Mouse (Mus musculus): ENCODE data around the gene Hcn3. TPM values are rescaled to one million over a fixed set of nuclear protein-coding genes. Genes with fewer than 3 reads are reported as not detected.

Gene Hcn3
- polyA plus RNA-seq, 1 experiment: 15.9 TPM

- Histone ChIP-seq H3K36me3 (ENCODE audit: control insufficient read depth, insufficient read depth, low read length) (no peaks in the 10 kb centered on the region), H3K27ac (ENCODE audit: control insufficient read depth, insufficient read depth, low read length) (no peak overlapping the region), H3K27me3 (ENCODE audit: control insufficient read depth, insufficient read depth, low read length) (no peaks in the 10 kb centered on the region), H3K4me3 (ENCODE audit: control insufficient read depth, insufficient read depth, low read length) (no peak overlapping the region), H3K4me1 (replicated peaks; ENCODE audit: control insufficient read depth, insufficient read depth, low read length) (no peaks in the 10 kb centered on the region)
- DNase-seq: no peak
- TF ChIP-seq CTCF (IDR thresholded peaks at IDR 0.05; ENCODE audit: borderline replicate concordance, control insufficient read depth, extremely low read depth, insufficient read depth, low read length, poor library complexity) (no peak), POLR2A (IDR thresholded peaks at IDR 0.05; ENCODE audit: control insufficient read depth, extremely low read depth, insufficient read depth, low read length, poor library complexity) (no peak)
These were observed 53.1 kb downstream of the Hcn3 start for GRCm38 (mm10) chr3:89106881-89107280.

GRCm38 (mm10) chr3:89103291-89103595 lies 56.8 kb downstream of the Hcn3 start:
- Histone ChIP-seq H3K36me3 (ENCODE audit: control insufficient read depth, insufficient read depth, low read length) (no peaks in the 10 kb centered on the region), H3K27me3 (ENCODE audit: control insufficient read depth, insufficient read depth, low read length) (no peaks in the 10 kb centered on the region), H3K4me3 (ENCODE audit: control insufficient read depth, insufficient read depth, low read length) (no peak overlapping the region), H3K27ac (ENCODE audit: control insufficient read depth, insufficient read depth, low read length) (no peak overlapping the region), H3K4me1 (replicated peaks; ENCODE audit: control insufficient read depth, insufficient read depth, low read length) (peaks cover 4% of the 10 kb centered on the region)
- TF ChIP-seq CTCF (IDR thresholded peaks at IDR 0.05; ENCODE audit: borderline replicate concordance, control insufficient read depth, extremely low read depth, insufficient read depth, low read length, poor library complexity) (no peak), POLR2A (IDR thresholded peaks at IDR 0.05; ENCODE audit: control insufficient read depth, extremely low read depth, insufficient read depth, low read length, poor library complexity) (no peak)
- WGBS: 78% methylated on average over 4 of the region's 4 CpGs
- DNase-seq: no peak

GRCm38 (mm10) chr3:89102495-89103290 lies 57.3 kb downstream of the Hcn3 start:
- no peak for DNase-seq
- Histone ChIP-seq H3K4me3 (ENCODE audit: control insufficient read depth, insufficient read depth, low read length) (no peak overlapping the region), H3K27ac (ENCODE audit: control insufficient read depth, insufficient read depth, low read length) (no peak overlapping the region), H3K36me3 (ENCODE audit: control insufficient read depth, insufficient read depth, low read length) (no peaks in the 10 kb centered on the region), H3K4me1 (replicated peaks; ENCODE audit: control insufficient read depth, insufficient read depth, low read length) (peaks cover 4% of the 10 kb centered on the region), H3K27me3 (ENCODE audit: control insufficient read depth, insufficient read depth, low read length) (no peaks in the 10 kb centered on the region)
- TF ChIP-seq CTCF (IDR thresholded peaks at IDR 0.05; ENCODE audit: borderline replicate concordance, control insufficient read depth, extremely low read depth, insufficient read depth, low read length, poor library complexity) (no peak), POLR2A (IDR thresholded peaks at IDR 0.05; ENCODE audit: control insufficient read depth, extremely low read depth, insufficient read depth, low read length, poor library complexity) (no peak)
- 70% methylated on average over 12 of the region's 12 CpGs for WGBS

GRCm38 (mm10) chr3:89101812-89102494 lies 58.0 kb downstream of the Hcn3 start, which contains the start of gene Fdps:
TSS of gene Fdps (minus strand) at chr3:89101959.
- H3K27me3 ChIP-seq (ENCODE audit: control insufficient read depth, insufficient read depth, low read length): no peaks in the 10 kb centered on the region
- H3K36me3 ChIP-seq (ENCODE audit: control insufficient read depth, insufficient read depth, low read length): no peaks in the 10 kb centered on the region
- WGBS: under 1% methylated on average over 26 of the region's 26 CpGs
- DNase-seq: peak; percentile 95
- H3K4me3 ChIP-seq (ENCODE audit: control insufficient read depth, insufficient read depth, low read length): peak within 1 kb of the TSS; percentile 71
- TF ChIP-seq POLR2A (IDR thresholded peaks at IDR 0.05; ENCODE audit: control insufficient read depth, extremely low read depth, insufficient read depth, low read length, poor library complexity): peak; percentile 55; the same call in 1 of the 2 replicates
- TF ChIP-seq CTCF (IDR thresholded peaks at IDR 0.05; ENCODE audit: borderline replicate concordance, control insufficient read depth, extremely low read depth, insufficient read depth, low read length, poor library complexity): 0 out of 2 replicates have a peak, but pooled peaks have one; percentile 46
- H3K4me1 ChIP-seq (replicated peaks; ENCODE audit: control insufficient read depth, insufficient read depth, low read length): peaks cover 4% of the 10 kb centered on the region
- peak within 1 kb of the TSS; percentile 19; the same call in 1 of the 2 replicates for H3K27ac ChIP-seq (ENCODE audit: control insufficient read depth, insufficient read depth, low read length)

- 0% methylated on average over 19 of the region's 19 CpGs for WGBS
- DNase-seq: no peak
- H3K36me3 ChIP-seq (ENCODE audit: control insufficient read depth, insufficient read depth, low read length): no peaks in the 10 kb centered on the region
- peak overlapping the region; percentile 19; the same call in 1 of the 2 replicates for H3K27ac ChIP-seq (ENCODE audit: control insufficient read depth, insufficient read depth, low read length)
- peak overlapping the region; percentile 71 for H3K4me3 ChIP-seq (ENCODE audit: control insufficient read depth, insufficient read depth, low read length)
- peaks cover 4% of the 10 kb centered on the region for H3K4me1 ChIP-seq (replicated peaks; ENCODE audit: control insufficient read depth, insufficient read depth, low read length)
- no peak for TF ChIP-seq CTCF (IDR thresholded peaks at IDR 0.05; ENCODE audit: borderline replicate concordance, control insufficient read depth, extremely low read depth, insufficient read depth, low read length, poor library complexity)
- no peak for TF ChIP-seq POLR2A (IDR thresholded peaks at IDR 0.05; ENCODE audit: control insufficient read depth, extremely low read depth, insufficient read depth, low read length, poor library complexity)
- H3K27me3 ChIP-seq (ENCODE audit: control insufficient read depth, insufficient read depth, low read length): no peaks in the 10 kb centered on the region
These were observed 58.6 kb downstream of the Hcn3 start for GRCm38 (mm10) chr3:89101459-89101811.

GRCm38 (mm10) chr3:89100811-89101210 lies 59.2 kb downstream of the Hcn3 start, which contains the start of gene Gm43738:
TSS of gene Gm43738 (minus strand) at chr3:89101099.
- peak within 1 kb of the TSS; percentile 71 for H3K4me3 ChIP-seq (ENCODE audit: control insufficient read depth, insufficient read depth, low read length)
- peak within 1 kb of the TSS; percentile 19; the same call in 1 of the 2 replicates for H3K27ac ChIP-seq (ENCODE audit: control insufficient read depth, insufficient read depth, low read length)
- H3K36me3 ChIP-seq (ENCODE audit: control insufficient read depth, insufficient read depth, low read length): no peaks in the 10 kb centered on the region
- peaks cover 4% of the 10 kb centered on the region for H3K4me1 ChIP-seq (replicated peaks; ENCODE audit: control insufficient read depth, insufficient read depth, low read length)
- TF ChIP-seq POLR2A (IDR thresholded peaks at IDR 0.05; ENCODE audit: control insufficient read depth, extremely low read depth, insufficient read depth, low read length, poor library complexity): no peak
- no peak for TF ChIP-seq CTCF (IDR thresholded peaks at IDR 0.05; ENCODE audit: borderline replicate concordance, control insufficient read depth, extremely low read depth, insufficient read depth, low read length, poor library complexity)
- no peaks in the 10 kb centered on the region for H3K27me3 ChIP-seq (ENCODE audit: control insufficient read depth, insufficient read depth, low read length)
- DNase-seq: no peak
- WGBS: 52% methylated on average over 7 of the region's 7 CpGs

Other genes starting within 250 kb of the Hcn3 start
- 36.5 and 40.7 TPM in 2 replicates for gene Msto1, start 246.2 kb downstream of the Hcn3 start, polyA plus RNA-seq (2012; rRNA removed)
- 12.3 and 12.8 TPM in 2 replicates for gene Ash1l, start 209.6 kb downstream of the Hcn3 start, polyA plus RNA-seq (2012; rRNA removed)
- 81.2 and 91.7 TPM in 2 replicates for gene Dap3, start 209.0 kb downstream of the Hcn3 start, polyA plus RNA-seq (2012; rRNA removed)
- gene Rusc1, start 66.9 kb downstream of the Hcn3 start, polyA plus RNA-seq (2012; rRNA removed): 45.8 and 50.9 TPM in 2 replicates
- not detected in 2 replicates for gene Gm43738, start 59.1 kb downstream of the Hcn3 start, polyA plus RNA-seq (2012; rRNA removed)
- 58.1 and 71.6 TPM in 2 replicates for gene Fdps, start 58.2 kb downstream of the Hcn3 start, polyA plus RNA-seq (2012; rRNA removed)
- gene Pklr, start 24.1 kb downstream of the Hcn3 start, polyA plus RNA-seq (2012; rRNA removed): 2.2 and 2.7 TPM in 2 replicates
- 117 and 126 TPM in 2 replicates for gene Clk2, start 4.6 kb upstream of the Hcn3 start, polyA plus RNA-seq (2012; rRNA removed)
- gene Scamp3, start 17.3 kb upstream of the Hcn3 start, polyA plus RNA-seq (2012; rRNA removed): 240 and 251 TPM in 2 replicates
- gene Fam189b, start 22.9 kb upstream of the Hcn3 start, polyA plus RNA-seq (2012; rRNA removed): 250 and 278 TPM in 2 replicates
- 98.8 and 117 TPM in 2 replicates for gene Gba, start 42.7 kb upstream of the Hcn3 start, polyA plus RNA-seq (2012; rRNA removed)
- gene Thbs3, start 55.0 kb upstream of the Hcn3 start, polyA plus RNA-seq (2012; rRNA removed): 7.2 and 10.9 TPM in 2 replicates
- gene Mtx1, start 66.9 kb upstream of the Hcn3 start, polyA plus RNA-seq (2012; rRNA removed): 209 and 224 TPM in 2 replicates
- gene Muc1, start 68.9 kb upstream of the Hcn3 start, polyA plus RNA-seq (2012; rRNA removed): 14.1 and 14.4 TPM in 2 replicates
- 171 and 183 TPM in 2 replicates for gene Krtcap2, start 85.8 kb upstream of the Hcn3 start, polyA plus RNA-seq (2012; rRNA removed)
- gene Trim46, start 86.1 kb upstream of the Hcn3 start, polyA plus RNA-seq (2012; rRNA removed): 12.1 and 13.0 TPM in 2 replicates
- gene Dpm3, start 99.2 kb upstream of the Hcn3 start, polyA plus RNA-seq (2012; rRNA removed): 477 and 588 TPM in 2 replicates
- 196 and 251 TPM in 2 replicates for gene Slc50a1, start 110.4 kb upstream of the Hcn3 start, polyA plus RNA-seq (2012; rRNA removed)
- gene Efna1, start 120.9 kb upstream of the Hcn3 start, polyA plus RNA-seq (2012; rRNA removed): 6.3 and 9.7 TPM in 2 replicates
- gene Efna3, start 162.8 kb upstream of the Hcn3 start, polyA plus RNA-seq (2012; rRNA removed): 3.7 and 4.2 TPM in 2 replicates
- gene Efna4, start 177.8 kb upstream of the Hcn3 start, polyA plus RNA-seq (2012; rRNA removed): 12.5 TPM in 2 replicates
- 38.7 and 49.6 TPM in 2 replicates for gene Adam15, start 189.8 kb upstream of the Hcn3 start, polyA plus RNA-seq (2012; rRNA removed)
- gene Dcst2, start 201.8 kb upstream of the Hcn3 start, polyA plus RNA-seq (2012; rRNA removed): 0.36 and 0.50 TPM in 2 replicates
- 0.24 and 0.32 TPM in 2 replicates for gene Dcst1, start 205.1 kb upstream of the Hcn3 start, polyA plus RNA-seq (2012; rRNA removed)
- gene Zbtb7b, start 234.6 kb upstream of the Hcn3 start, polyA plus RNA-seq (2012; rRNA removed): 59.8 and 64.9 TPM in 2 replicates
- 0.66 TPM in 1 of 2 replicates, not detected in the other for gene Lenep, start 242.6 kb upstream of the Hcn3 start, polyA plus RNA-seq (2012; rRNA removed)